Mouse (Mus musculus): ENCODE measurements around the gene Wwc1. TPM values are rescaled to one million over a fixed set of nuclear protein-coding genes. Genes with fewer than 3 reads are reported as not detected.
"Not testable (repeated sequence)": the region's sequence is repeated elsewhere in the genome, so short reads cannot be mapped to it uniquely, and the experiment has no call there.

Wwc1 gene
- polyA plus RNA-seq, 1 experiment from 2014 or later, result 7.8 TPM

- H3K4me3 ChIP-seq (ENCODE audit: low read length); H3K36me3 ChIP-seq (ENCODE audit: control insufficient read depth, insufficient read depth, low read length); H3K9me3 ChIP-seq (ENCODE audit: control insufficient read depth, low read length); H3K4me2 ChIP-seq (ENCODE audit: low read depth, low read length); H3K27me3 ChIP-seq (ENCODE audit: control insufficient read depth, insufficient read depth, low read depth, low read length); H3K9ac ChIP-seq (ENCODE audit: low read length); ATAC-seq (ENCODE audit: low read depth); H3K27ac ChIP-seq (ENCODE audit: low read length); H3K4me1 ChIP-seq (replicated peaks; ENCODE audit: control insufficient read depth, insufficient read depth, low read length): not testable (repeated sequence)
- 82% methylated on average over 4 of the region's 4 CpGs for WGBS
These were observed 139.5 kb downstream of the Wwc1 start for GRCm38 (mm10) chr11:35840806-35841205.

DNA sequence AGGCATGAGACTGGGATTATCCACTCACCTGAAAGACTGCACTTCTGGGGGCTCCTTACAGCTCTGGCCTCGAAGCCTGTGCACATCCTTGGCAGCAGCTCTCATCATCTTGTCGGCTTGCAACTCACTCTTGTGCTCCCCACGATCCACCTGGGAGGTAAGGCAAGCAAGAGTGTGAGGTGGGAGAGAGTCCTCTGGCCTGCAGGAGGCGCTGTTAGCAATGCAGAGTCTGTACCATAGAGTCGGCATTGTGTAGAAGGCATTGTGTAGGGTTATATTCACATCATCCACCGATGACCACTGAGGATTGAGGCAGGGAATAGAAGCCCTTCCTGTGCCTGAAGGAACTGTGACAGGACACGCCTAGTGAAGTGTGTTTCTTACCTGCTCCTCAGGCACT lies 140.0 kb downstream of the Wwc1 start:
- H3K27me3 ChIP-seq (ENCODE audit: control insufficient read depth, insufficient read depth, low read depth, low read length), result no peaks in the 10 kb centered on the region
- peaks cover 3% of the 10 kb centered on the region; the same call in 1 of the 2 replicates for H3K4me1 ChIP-seq (replicated peaks; ENCODE audit: control insufficient read depth, insufficient read depth, low read length)
- WGBS, result 79% methylated on average over 7 of the region's 7 CpGs
- no peaks in the 10 kb centered on the region for H3K9me3 ChIP-seq (ENCODE audit: control insufficient read depth, low read length)
- no peak overlapping the region for H3K27ac ChIP-seq (ENCODE audit: low read length)
- H3K4me3 ChIP-seq (ENCODE audit: low read length), result no peak overlapping the region
- H3K36me3 ChIP-seq (ENCODE audit: control insufficient read depth, insufficient read depth, low read length), result peaks cover 5% of the 10 kb centered on the region
- H3K4me2 ChIP-seq (ENCODE audit: low read depth, low read length), result no peak overlapping the region
- no peak overlapping the region for H3K9ac ChIP-seq (ENCODE audit: low read length)
- no peak for ATAC-seq (ENCODE audit: low read depth)

GRCm38 (mm10) chr11:35838345-35839338 lies 141.7 kb downstream of the Wwc1 start:
- Histone ChIP-seq H3K27me3 (ENCODE audit: control insufficient read depth, insufficient read depth, low read depth, low read length) (no peaks in the 10 kb centered on the region), H3K27ac (ENCODE audit: low read length) (no peak overlapping the region; the same call in 1 of the 2 replicates), H3K9me3 (ENCODE audit: control insufficient read depth, low read length) (no peaks in the 10 kb centered on the region), H3K36me3 (ENCODE audit: control insufficient read depth, insufficient read depth, low read length) (peaks cover 5% of the 10 kb centered on the region), H3K4me1 (replicated peaks; ENCODE audit: control insufficient read depth, insufficient read depth, low read length) (peaks cover 4% of the 10 kb centered on the region), H3K4me2 (ENCODE audit: low read depth, low read length) (peak overlapping the region; percentile 58), H3K4me3 (ENCODE audit: low read length) (peak overlapping the region; percentile 42), H3K9ac (ENCODE audit: low read length) (peak overlapping the region; percentile 52)
- peak; percentile 92 for ATAC-seq (ENCODE audit: low read depth)
- 25% methylated on average over 28 of the region's 28 CpGs for WGBS

- no peaks in the 10 kb centered on the region for H3K27me3 ChIP-seq (ENCODE audit: control insufficient read depth, insufficient read depth, low read depth, low read length)
- no peaks in the 10 kb centered on the region; the same call in 1 of the 2 replicates for H3K36me3 ChIP-seq (ENCODE audit: control insufficient read depth, insufficient read depth, low read length)
- H3K9ac ChIP-seq (ENCODE audit: low read length), result peak overlapping the region; percentile 52; the same call in 1 of the 2 replicates
- ATAC-seq (ENCODE audit: low read depth), result no peak
- WGBS, result 70% methylated on average over 5 of the region's 5 CpGs
- H3K4me3 ChIP-seq (ENCODE audit: low read length), result 0 out of 2 replicates have a peak overlapping the region, but pooled peaks have one; percentile 42
- H3K9me3 ChIP-seq (ENCODE audit: control insufficient read depth, low read length), result no peaks in the 10 kb centered on the region
- peak overlapping the region; percentile 58 for H3K4me2 ChIP-seq (ENCODE audit: low read depth, low read length)
- H3K27ac ChIP-seq (ENCODE audit: low read length), result no peak overlapping the region
- H3K4me1 ChIP-seq (replicated peaks; ENCODE audit: control insufficient read depth, insufficient read depth, low read length), result peaks cover 11% of the 10 kb centered on the region
These were observed 142.9 kb downstream of the Wwc1 start for GRCm38 (mm10) chr11:35837156-35838126.

DNA sequence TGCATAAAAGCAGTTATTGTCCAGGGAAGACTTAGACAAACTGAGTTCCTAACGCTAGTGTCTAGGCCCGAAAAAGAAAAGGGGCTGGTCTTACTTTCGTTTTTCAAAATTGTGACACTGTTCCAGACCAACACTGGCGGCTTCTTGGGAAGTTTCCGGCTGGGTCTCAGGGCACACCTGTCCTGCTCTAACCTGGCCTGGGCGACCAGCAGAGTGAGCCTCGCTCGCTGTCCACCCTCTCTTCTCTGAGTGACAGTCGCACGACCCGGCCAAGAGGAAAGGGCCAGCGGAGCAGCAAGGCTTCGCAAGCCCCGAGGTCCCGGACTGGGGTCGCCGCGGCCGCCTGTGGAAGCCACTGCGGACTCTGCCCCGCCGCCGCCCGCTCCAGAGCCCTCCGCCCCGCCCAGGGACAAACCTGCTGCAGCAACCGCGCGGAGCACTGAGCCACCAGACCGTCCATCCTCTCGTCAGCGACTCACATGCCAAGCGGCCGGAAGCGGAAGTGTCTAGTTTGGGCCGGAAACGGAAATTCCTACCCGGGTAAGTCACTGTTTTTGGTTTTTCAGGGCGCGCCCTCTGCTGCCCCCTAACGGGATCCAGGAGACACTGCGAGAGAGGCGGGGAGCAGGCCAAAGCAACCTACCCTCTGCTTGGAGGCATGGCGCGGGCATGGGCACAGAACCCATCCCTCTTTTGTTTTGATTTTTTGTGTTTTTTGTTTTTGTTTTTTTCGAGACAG lies 146.1 kb downstream of the Wwc1 start, which contains the start of gene Rars:
Gene Rars (minus strand): TSS at position 485 of the 739 bp plus-strand sequence.
- peak; percentile 88 for ATAC-seq (ENCODE audit: low read depth)
- Histone ChIP-seq H3K4me2 (ENCODE audit: low read depth, low read length) (peak within 1 kb of the TSS; percentile 73), H3K4me1 (replicated peaks; ENCODE audit: control insufficient read depth, insufficient read depth, low read length) (peaks cover 11% of the 10 kb centered on the region), H3K9ac (ENCODE audit: low read length) (peak within 1 kb of the TSS; percentile 94), H3K27me3 (ENCODE audit: control insufficient read depth, insufficient read depth, low read depth, low read length) (no peaks in the 10 kb centered on the region), H3K4me3 (ENCODE audit: low read length) (peak within 1 kb of the TSS; percentile 99), H3K9me3 (ENCODE audit: control insufficient read depth, low read length) (no peaks in the 10 kb centered on the region), H3K27ac (ENCODE audit: low read length) (no peak within 1 kb of the TSS), H3K36me3 (ENCODE audit: control insufficient read depth, insufficient read depth, low read length) (peaks cover 8% of the 10 kb centered on the region; the same call in 1 of the 2 replicates)
- WGBS, result 1% methylated on average over 46 of the region's 46 CpGs

- no peak overlapping the region for H3K27ac ChIP-seq (ENCODE audit: low read length)
- peaks cover 10% of the 10 kb centered on the region; the same call in 1 of the 2 replicates for H3K36me3 ChIP-seq (ENCODE audit: control insufficient read depth, insufficient read depth, low read length)
- peak overlapping the region; percentile 73 for H3K4me2 ChIP-seq (ENCODE audit: low read depth, low read length)
- peak overlapping the region; percentile 94 for H3K9ac ChIP-seq (ENCODE audit: low read length)
- H3K4me1 ChIP-seq (replicated peaks; ENCODE audit: control insufficient read depth, insufficient read depth, low read length), result peaks cover 8% of the 10 kb centered on the region
- H3K9me3 ChIP-seq (ENCODE audit: control insufficient read depth, low read length), result no peaks in the 10 kb centered on the region
- ATAC-seq (ENCODE audit: low read depth), result no peak
- WGBS, result 78% methylated on average over 6 of the region's 6 CpGs
- H3K27me3 ChIP-seq (ENCODE audit: control insufficient read depth, insufficient read depth, low read depth, low read length), result no peaks in the 10 kb centered on the region
- peak overlapping the region; percentile 99 for H3K4me3 ChIP-seq (ENCODE audit: low read length)
These were observed 147.1 kb downstream of the Wwc1 start for GRCm38 (mm10) chr11:35833270-35833669.

- Histone ChIP-seq H3K36me3 (ENCODE audit: control insufficient read depth, insufficient read depth, low read length) (peaks cover 19% of the 10 kb centered on the region; the same call in 1 of the 2 replicates), H3K4me2 (ENCODE audit: low read depth, low read length) (no peak overlapping the region), H3K27ac (ENCODE audit: low read length) (no peak overlapping the region), H3K4me3 (ENCODE audit: low read length) (no peak overlapping the region), H3K9ac (ENCODE audit: low read length) (no peak overlapping the region), H3K4me1 (replicated peaks; ENCODE audit: control insufficient read depth, insufficient read depth, low read length) (peaks cover 8% of the 10 kb centered on the region), H3K27me3 (ENCODE audit: control insufficient read depth, insufficient read depth, low read depth, low read length) (no peaks in the 10 kb centered on the region), H3K9me3 (ENCODE audit: control insufficient read depth, low read length) (no peaks in the 10 kb centered on the region)
- ATAC-seq (ENCODE audit: low read depth), result no peak
- 59% methylated on average over 4 of the region's 4 CpGs for WGBS
These were observed 148.2 kb downstream of the Wwc1 start for GRCm38 (mm10) chr11:35832139-35832538.

GRCm38 (mm10) chr11:35827714-35828113 lies 152.6 kb downstream of the Wwc1 start:
- ATAC-seq (ENCODE audit: low read depth), result no peak
- Histone ChIP-seq H3K27me3 (ENCODE audit: control insufficient read depth, insufficient read depth, low read depth, low read length) (no peaks in the 10 kb centered on the region), H3K4me1 (replicated peaks; ENCODE audit: control insufficient read depth, insufficient read depth, low read length) (no peaks in the 10 kb centered on the region), H3K4me3 (ENCODE audit: low read length) (no peak overlapping the region), H3K4me2 (ENCODE audit: low read depth, low read length) (no peak overlapping the region), H3K27ac (ENCODE audit: low read length) (no peak overlapping the region), H3K9me3 (ENCODE audit: control insufficient read depth, low read length) (no peaks in the 10 kb centered on the region), H3K36me3 (ENCODE audit: control insufficient read depth, insufficient read depth, low read length) (peaks cover 45% of the 10 kb centered on the region), H3K9ac (ENCODE audit: low read length) (no peak overlapping the region)
- WGBS, result 93% methylated on average over 6 of the region's 6 CpGs

Data from lung, embryonic 16.5 days (tissue).